Mouse (Mus musculus): ENCODE data around the gene Prss30.
"Not testable (repeated sequence)": the region's sequence is repeated elsewhere in the genome, so short reads cannot be mapped to it uniquely, and the experiment has no call there.

The Prss30 gene

GRCm38 (mm10) chr17:23960084-23960738 is 20.2 kb downstream of the Prss30 start:
- POLR2A ChIA-PET = interaction anchor here (0.7 to 2.5 kb wide), 17 partner anchors 10 to 568 kb away, joined by 3 to 13 read pairs (median 3); partner anchors contain the start of genes Elob (in 1 of the 4), Prss32 (in 1 of the 4), Prss41 (in 1 of the 4) and Traf7 (in 1 of the 4)
- CTCF ChIA-PET = interaction anchor here (0.5 to 6.8 kb wide), 74 partner anchors 9 to 392 kb away, joined by 3 to 78 read pairs (median 4); partner anchors contain the start of genes Prss41 (in 4 of the 4), Prss32 (in 3 of the 4), Prss30 (in 2 of the 4) and Abca3 (in 1 of the 4)

GRCm38 (mm10) chr17:23955174-23955573 is 25.2 kb downstream of the Prss30 start, which contains the start of gene Sbpl:
Gene Sbpl (minus strand): TSS chr17:23955274.
- ChIA-PET POLR2A (interaction anchor here in 1 of 4 experiments (0.6 kb wide), 1 partner anchor 84 kb away, joined by 5 read pairs; no protein-coding TSS in a partner anchor), CTCF (no interaction called here)

- CTCF ChIA-PET, POLR2A ChIA-PET: not testable (repeated sequence)
Observed at GRCm38 (mm10) chr17:23950828-23951227, 29.5 kb downstream of the Prss30 start.

- POLR2A ChIA-PET = no interaction called here
- CTCF ChIA-PET = interaction anchor here in 2 of 4 experiments (0.7 to 1.5 kb wide), 3 partner anchors 11 to 192 kb away, joined by 3 to 7 read pairs (median 4); no protein-coding TSS in a partner anchor
Observed at GRCm38 (mm10) chr17:23949068-23949467, 31.3 kb downstream of the Prss30 start.

GRCm38 (mm10) chr17:23947486-23947885 is 32.9 kb downstream of the Prss30 start:
- CTCF ChIA-PET = not testable (repeated sequence)

GRCm38 (mm10) chr17:23941372-23941771 is 39.0 kb downstream of the Prss30 start, which contains the start of gene Sbp:
Gene Sbp (plus strand): TSS chr17:23941672.
- POLR2A ChIA-PET = no interaction called here
- CTCF ChIA-PET = interaction anchor here in 2 of 4 experiments (0.8 to 0.9 kb wide), 2 partner anchors 19 to 28 kb away, joined by 3 read pairs; no protein-coding TSS in a partner anchor

More at GRCm38 (mm10) chr17:23947486-23947885, 32.9 kb downstream of the Prss30 start:
- POLR2A ChIA-PET = not testable (repeated sequence)

GRCm38 (mm10) chr17:23931157-23931556 is 49.2 kb downstream of the Prss30 start:
- CTCF ChIA-PET = interaction anchor here in 3 of 4 experiments (0.5 to 1.0 kb wide), 3 partner anchors 29 to 104 kb away, joined by 3 to 4 read pairs (median 4); no protein-coding TSS in a partner anchor
- POLR2A ChIA-PET = interaction anchor here in 1 of 4 experiments (0.6 kb wide), 1 partner anchor 240 kb away, joined by 5 read pairs; no protein-coding TSS in a partner anchor

GRCm38 (mm10) chr17:23925090-23925493 is 55.3 kb downstream of the Prss30 start:
- POLR2A ChIA-PET = interaction anchor here (0.6 to 1.9 kb wide), 51 partner anchors 10 to 1185 kb away, joined by 3 to 13 read pairs (median 4); partner anchors contain the start of genes Prss32 (in 2 of the 4), Prss41 (in 2 of the 4), Abca17 (in 1 of the 4) and Abca3 (in 1 of the 4)
- CTCF ChIA-PET = interaction anchor here in 2 of 4 experiments (0.9 to 1.8 kb wide), 9 partner anchors 35 to 176 kb away, joined by 3 to 8 read pairs (median 3); partner anchors contain the start of genes Prss32 (in 2 of the 2) and Prss41 (in 2 of the 2)

- ChIA-PET POLR2A (interaction anchor here (0.5 to 1.9 kb wide), 55 partner anchors 11 to 1185 kb away, joined by 3 to 13 read pairs (median 4); partner anchors contain the start of genes Abca3 (in 2 of the 4), Prss32 (in 2 of the 4), Prss41 (in 2 of the 4) and Abca17 (in 1 of the 4)), CTCF (interaction anchor here in 3 of 4 experiments (0.6 to 1.8 kb wide), 11 partner anchors 36 to 257 kb away, joined by 3 to 9 read pairs (median 4); partner anchors contain the start of genes Prss32 (in 2 of the 3) and Prss41 (in 2 of the 3))
Observed at GRCm38 (mm10) chr17:23924531-23925007, 55.8 kb downstream of the Prss30 start.

Data from embryonic stem cell, embryonic (primary cell).